Mouse (Mus musculus): Measurements from ENCODE around the gene Gfer. TPM values are rescaled to one million over a fixed set of nuclear protein-coding genes. Genes with fewer than 3 reads are reported as not detected.

The Gfer gene
- polyA plus RNA-seq, 1 experiment = 47.7 TPM

DNA sequence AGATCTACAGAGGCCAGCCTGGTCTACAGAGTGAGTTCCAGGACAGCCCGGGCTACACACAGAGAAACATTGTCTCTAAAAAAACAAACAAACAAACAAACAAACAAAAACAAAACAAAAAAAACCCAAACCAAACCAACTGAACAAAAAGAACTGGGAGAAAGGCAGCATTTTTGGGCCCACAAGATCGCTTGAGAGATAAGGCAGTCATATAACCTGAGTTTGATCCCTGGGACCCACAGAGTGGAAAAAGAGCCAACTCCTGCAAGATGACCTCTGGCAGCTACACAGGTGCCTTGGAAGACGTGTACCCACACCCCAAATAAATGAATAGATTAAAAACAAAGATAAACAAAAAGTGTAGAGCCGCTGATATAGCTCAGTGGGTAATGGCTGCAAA is 41.0 kb downstream of the Gfer start:
- Histone ChIP-seq H3K36me3 (ENCODE audit: control insufficient read depth, insufficient read depth) (no peaks in the 10 kb centered on the region), H3K79me2 (ENCODE audit: control insufficient read depth, insufficient read depth) (no peaks in the 10 kb centered on the region), H3ac (ENCODE audit: control insufficient read depth, insufficient read length) (no peak overlapping the region), H3K4me2 (ENCODE audit: low read depth) (no peak overlapping the region), H3K4me3 (no peak overlapping the region), H3K27me3 (ENCODE audit: control insufficient read depth, insufficient read depth, insufficient read length) (peaks cover 7% of the 10 kb centered on the region)
- TF ChIP-seq SRF (IDR thresholded peaks at IDR 0.05; ENCODE audit: control insufficient read depth, insufficient read length, low read depth) (no peak), CEBPB (IDR thresholded peaks at IDR 0.05; ENCODE audit: insufficient read depth, poor library complexity, severe bottlenecking) (no peak), MYOG (IDR thresholded peaks at IDR 0.05; ENCODE audit: control insufficient read depth in 1 of 3, insufficient read depth in 1 of 3, insufficient read length in 2 of 3, low read depth in 2 of 3) (no peak), MAX (IDR thresholded peaks at IDR 0.05; ENCODE audit: low read depth) (no peak), E2F4 (IDR thresholded peaks at IDR 0.05; ENCODE audit: insufficient read depth) (no peak), MYOD1 (IDR thresholded peaks at IDR 0.05; ENCODE audit: control insufficient read depth in 1 of 3, insufficient read length in 2 of 3, low read depth in 2 of 3) (no peak), TCF3 (IDR thresholded peaks at IDR 0.05; ENCODE audit: insufficient read length, low read depth) (no peak), POLR2A (IDR thresholded peaks at IDR 0.05; ENCODE audit: insufficient read length, low read depth) (no peak), POLR2AphosphoS2 (IDR thresholded peaks at IDR 0.05; ENCODE audit: insufficient read length, low read depth) (no peak), REST (IDR thresholded peaks at IDR 0.05; ENCODE audit: insufficient read depth, insufficient read length) (no peak)

DNA sequence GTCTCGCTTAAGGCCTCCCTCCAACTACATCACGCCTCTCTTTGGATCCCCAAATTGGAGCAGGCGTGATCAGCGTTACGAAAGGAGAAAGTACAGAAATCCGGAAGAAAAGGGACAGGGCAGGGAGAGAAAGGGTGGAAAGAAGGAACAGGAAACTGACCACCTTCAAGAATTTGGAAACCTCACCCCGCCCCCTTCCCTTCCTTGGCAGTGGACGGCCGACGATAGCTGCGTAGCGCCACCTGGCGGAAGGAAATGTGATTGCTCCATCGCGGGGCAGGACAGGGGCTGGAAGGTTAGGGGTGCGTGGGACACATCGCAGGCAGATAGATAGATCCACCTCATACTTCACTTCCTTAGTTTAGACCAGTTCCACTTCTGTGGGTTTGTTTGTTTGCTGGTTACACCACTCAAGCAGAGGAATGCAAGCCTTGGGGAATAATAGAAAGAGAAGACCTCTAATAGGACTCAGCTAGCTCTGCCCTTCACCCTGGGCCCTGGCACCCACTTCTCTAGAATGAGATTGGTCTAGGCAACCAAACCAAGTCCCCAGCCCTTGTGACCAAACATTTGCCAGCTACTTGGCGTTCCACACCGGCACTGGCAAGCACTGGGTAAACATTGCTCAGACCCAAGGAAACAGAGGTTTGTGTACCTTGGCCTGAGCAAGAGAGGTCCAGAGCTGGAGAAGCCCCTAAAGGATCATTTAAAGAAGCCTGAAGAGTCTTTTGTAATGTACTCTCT is 41.8 kb downstream of the Gfer start:
- peak overlapping the region; percentile 50 for H3K4me2 ChIP-seq (ENCODE audit: low read depth)
- H3K4me3 ChIP-seq = no peak overlapping the region
- no peaks in the 10 kb centered on the region for H3K36me3 ChIP-seq (ENCODE audit: control insufficient read depth, insufficient read depth)
- TF ChIP-seq SRF (IDR thresholded peaks at IDR 0.05; ENCODE audit: control insufficient read depth, insufficient read length, low read depth) (no peak), POLR2A (IDR thresholded peaks at IDR 0.05; ENCODE audit: insufficient read length, low read depth) (no peak), REST (IDR thresholded peaks at IDR 0.05; ENCODE audit: insufficient read depth, insufficient read length) (no peak), CEBPB (IDR thresholded peaks at IDR 0.05; ENCODE audit: insufficient read depth, poor library complexity, severe bottlenecking) (no peak), E2F4 (IDR thresholded peaks at IDR 0.05; ENCODE audit: insufficient read depth) (no peak), TCF3 (IDR thresholded peaks at IDR 0.05; ENCODE audit: insufficient read length, low read depth) (no peak), USF1 (IDR thresholded peaks at IDR 0.05; ENCODE audit: low read depth) (no peak), TCF12 (IDR thresholded peaks at IDR 0.05; ENCODE audit: insufficient read depth, poor library complexity, severe bottlenecking) (no peak), POLR2AphosphoS2 (IDR thresholded peaks at IDR 0.05; ENCODE audit: insufficient read length, low read depth) (no peak), MYOD1 (IDR thresholded peaks at IDR 0.05; ENCODE audit: control insufficient read depth in 1 of 3, insufficient read length in 2 of 3, low read depth in 2 of 3) (no peak), MYOG (IDR thresholded peaks at IDR 0.05; ENCODE audit: control insufficient read depth in 1 of 3, insufficient read depth in 1 of 3, insufficient read length in 2 of 3, low read depth in 2 of 3) (no peak), MAX (IDR thresholded peaks at IDR 0.05; ENCODE audit: low read depth) (no peak)
- no peak overlapping the region for H3ac ChIP-seq (ENCODE audit: control insufficient read depth, insufficient read length)
- no peaks in the 10 kb centered on the region for H3K79me2 ChIP-seq (ENCODE audit: control insufficient read depth, insufficient read depth)
- H3K27me3 ChIP-seq (ENCODE audit: control insufficient read depth, insufficient read depth, insufficient read length) = peaks cover 7% of the 10 kb centered on the region

DNA sequence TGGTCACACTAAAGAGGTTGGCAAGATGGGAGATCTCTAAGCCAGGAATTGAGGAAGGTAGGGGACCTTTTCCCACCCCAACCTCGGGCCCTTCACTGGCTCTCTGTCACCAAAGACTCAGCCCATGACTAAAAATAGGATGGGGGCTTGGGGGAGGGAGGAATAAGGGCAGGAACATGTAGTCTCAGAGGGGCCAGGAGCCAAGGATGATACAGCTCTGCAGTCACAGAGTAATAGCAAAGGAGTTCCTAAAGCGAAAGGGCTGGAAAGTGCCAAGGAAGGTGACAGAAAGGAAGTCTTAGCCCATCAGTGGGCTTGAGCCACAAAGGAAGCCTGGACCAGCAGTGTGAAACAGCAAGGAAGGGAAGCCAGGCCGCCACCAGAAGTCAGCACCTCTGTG is 44.1 kb downstream of the Gfer start:
- peaks cover 3% of the 10 kb centered on the region for H3K27me3 ChIP-seq (ENCODE audit: control insufficient read depth, insufficient read depth, insufficient read length)
- no peak for TF ChIP-seq SRF (IDR thresholded peaks at IDR 0.05; ENCODE audit: control insufficient read depth, insufficient read length, low read depth)
- no peak for TF ChIP-seq POLR2A (IDR thresholded peaks at IDR 0.05; ENCODE audit: insufficient read length, low read depth)
- TF ChIP-seq MYOG (IDR thresholded peaks at IDR 0.05; ENCODE audit: control insufficient read depth in 1 of 3, insufficient read depth in 1 of 3, insufficient read length in 2 of 3, low read depth in 2 of 3) = no peak
- TF ChIP-seq TCF3 (IDR thresholded peaks at IDR 0.05; ENCODE audit: insufficient read length, low read depth) = no peak
- no peak for TF ChIP-seq E2F4 (IDR thresholded peaks at IDR 0.05; ENCODE audit: insufficient read depth)
- TF ChIP-seq REST (IDR thresholded peaks at IDR 0.05; ENCODE audit: insufficient read depth, insufficient read length) = no peak
- no peak for TF ChIP-seq USF1 (IDR thresholded peaks at IDR 0.05; ENCODE audit: low read depth)
- TF ChIP-seq MAX (IDR thresholded peaks at IDR 0.05; ENCODE audit: low read depth) = no peak
- no peak for TF ChIP-seq CEBPB (IDR thresholded peaks at IDR 0.05; ENCODE audit: insufficient read depth, poor library complexity, severe bottlenecking)
- no peak for TF ChIP-seq TCF12 (IDR thresholded peaks at IDR 0.05; ENCODE audit: insufficient read depth, poor library complexity, severe bottlenecking)
- no peak for TF ChIP-seq POLR2AphosphoS2 (IDR thresholded peaks at IDR 0.05; ENCODE audit: insufficient read length, low read depth)
- no peak for TF ChIP-seq MYOD1 (IDR thresholded peaks at IDR 0.05; ENCODE audit: control insufficient read depth in 1 of 3, insufficient read length in 2 of 3, low read depth in 2 of 3)
- H3K4me3 ChIP-seq = no peak overlapping the region

DNA sequence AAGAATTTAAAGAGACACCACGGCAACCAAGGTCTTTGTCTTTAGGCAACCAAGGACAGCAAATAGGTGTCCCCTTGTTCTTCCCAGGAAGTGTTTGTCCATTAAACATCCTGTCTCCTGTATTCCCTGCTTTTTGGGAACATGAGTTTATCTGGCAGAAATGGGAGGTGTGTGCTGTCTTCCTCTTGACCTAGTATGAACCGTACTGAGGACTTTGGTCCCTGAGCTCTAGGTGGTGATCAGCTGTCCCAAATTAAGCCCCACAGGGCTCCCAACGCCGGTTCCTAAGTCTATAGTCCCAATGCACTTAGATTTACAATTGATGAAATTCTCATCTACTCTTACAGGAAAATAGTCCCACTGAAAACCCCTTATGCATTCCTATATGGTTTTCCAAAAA is 45.2 kb downstream of the Gfer start:
- Histone ChIP-seq H3K27me3 (ENCODE audit: control insufficient read depth, insufficient read depth, insufficient read length) (no peaks in the 10 kb centered on the region), H3K4me2 (ENCODE audit: low read depth) (no peak overlapping the region), H3K36me3 (ENCODE audit: control insufficient read depth, insufficient read depth) (no peaks in the 10 kb centered on the region), H3K79me2 (ENCODE audit: control insufficient read depth, insufficient read depth) (no peaks in the 10 kb centered on the region), H3K4me3 (no peak overlapping the region), H3ac (ENCODE audit: control insufficient read depth, insufficient read length) (no peak overlapping the region)
- TF ChIP-seq POLR2AphosphoS2 (IDR thresholded peaks at IDR 0.05; ENCODE audit: insufficient read length, low read depth) (no peak), MAX (IDR thresholded peaks at IDR 0.05; ENCODE audit: low read depth) (no peak), CEBPB (IDR thresholded peaks at IDR 0.05; ENCODE audit: insufficient read depth, poor library complexity, severe bottlenecking) (no peak), TCF3 (IDR thresholded peaks at IDR 0.05; ENCODE audit: insufficient read length, low read depth) (no peak), USF1 (IDR thresholded peaks at IDR 0.05; ENCODE audit: low read depth) (no peak), REST (IDR thresholded peaks at IDR 0.05; ENCODE audit: insufficient read depth, insufficient read length) (no peak), POLR2A (IDR thresholded peaks at IDR 0.05; ENCODE audit: insufficient read length, low read depth) (no peak), TCF12 (IDR thresholded peaks at IDR 0.05; ENCODE audit: insufficient read depth, poor library complexity, severe bottlenecking) (no peak), MYOG (IDR thresholded peaks at IDR 0.05; ENCODE audit: control insufficient read depth in 1 of 3, insufficient read depth in 1 of 3, insufficient read length in 2 of 3, low read depth in 2 of 3) (no peak), SRF (IDR thresholded peaks at IDR 0.05; ENCODE audit: control insufficient read depth, insufficient read length, low read depth) (no peak), E2F4 (IDR thresholded peaks at IDR 0.05; ENCODE audit: insufficient read depth) (no peak), MYOD1 (IDR thresholded peaks at IDR 0.05; ENCODE audit: control insufficient read depth in 1 of 3, insufficient read length in 2 of 3, low read depth in 2 of 3) (no peak)

More for the DNA sequence above, 44.1 kb downstream of the Gfer start:
- no peak overlapping the region for H3ac ChIP-seq (ENCODE audit: control insufficient read depth, insufficient read length)
- no peak overlapping the region for H3K4me2 ChIP-seq (ENCODE audit: low read depth)
- H3K79me2 ChIP-seq (ENCODE audit: control insufficient read depth, insufficient read depth) = no peaks in the 10 kb centered on the region
- no peaks in the 10 kb centered on the region for H3K36me3 ChIP-seq (ENCODE audit: control insufficient read depth, insufficient read depth)

Measured in myocyte (in vitro differentiated cells).